9 mouse cellular contexts compared by ENCODE assay signal in genomic region chr2:12328355-12329067, GRCm38 (mm10). TPM values are rescaled to one million over a fixed set of nuclear protein-coding genes. Genes with fewer than 3 reads are reported as not detected.
DNase-seq lines count a peak whose midpoint lies in the region; ATAC-seq lines count a peak whose summit lies in the region.
"Had no signal": no experiment of that assay in that cellular context is flagged by ENCODE, and none has a peak within 500 bp of the region (broad histone marks: within the 10 kb centered on the region; RNA-seq: fewer than 3 reads in every experiment).

No protein-coding gene starts in this region.

- 55% methylated on average over 8 of the region's 8 CpGs for WGBS in liver, embryonic 11.5 days
- WGBS in forebrain, embryonic 10.5 days, result 21% methylated on average over 8 of the region's 8 CpGs
- WGBS in limb, embryonic 11.5 days, result 28% methylated on average over 8 of the region's 8 CpGs
- WGBS in neural tube, embryonic 13.5 days, result 3% methylated on average over 8 of the region's 8 CpGs

- H3K4me2 ChIP-seq in liver, embryonic 11.5 days, result peak overlapping the region; percentile 68; the same call in 1 of the 2 replicates
- peak overlapping the region; percentile 43; the same call in 1 of the 2 replicates for H3K4me2 ChIP-seq in limb, embryonic 11.5 days (ENCODE audit: low read depth, severe bottlenecking)
- peak overlapping the region; percentile 59 for H3K4me2 ChIP-seq in neural tube, embryonic 13.5 days

- ATAC-seq in liver, embryonic 11.5 days (replicated peaks; ENCODE audit: low FRiP score), result no peak
- peak; percentile 61; the same call in 1 of the 2 replicates for ATAC-seq in limb, embryonic 11.5 days (ENCODE audit: insufficient number of reproducible peaks, low FRiP score, low TSS enrichment, low read depth)
- ATAC-seq in neural tube, embryonic 13.5 days (ENCODE audit: low read depth), result peak; percentile 89
- no peak for ATAC-seq in megakaryocyte-erythroid progenitor cell, adult 5-6 weeks (replicated peaks; ENCODE audit: low FRiP score, low TSS enrichment, poor library complexity, severe bottlenecking)

- H3K9ac ChIP-seq in liver, embryonic 11.5 days (ENCODE audit: low read depth, low read length), result no peak overlapping the region
- peak overlapping the region; percentile 14; the same call in 1 of the 2 replicates for H3K9ac ChIP-seq in limb, embryonic 11.5 days (ENCODE audit: low read length)
- H3K9ac ChIP-seq in neural tube, embryonic 13.5 days, result peak overlapping the region; percentile 44; the same call in 1 of the 2 replicates

- DNase-seq in liver, embryonic 11.5 days (ENCODE audit: low spot score), result no peak
- no peak for DNase-seq in liver
- DNase-seq in forebrain, embryonic 10.5 days (ENCODE audit: extremely low spot score, low spot score), result peak; percentile 25
- peak; percentile 40 for DNase-seq in limb, embryonic 11.5 days (ENCODE audit: low spot score)
- no peak for DNase-seq in urinary bladder, postnatal 10 days (ENCODE audit: low spot score)
- DNase-seq in gastrocnemius, postnatal 4 days (ENCODE audit: low spot score in 2 of 2), result no peak
- DNase-seq: adrenal gland, postnatal 36 days had no signal

- no peaks in the 10 kb centered on the region for H3K27me3 ChIP-seq in liver, embryonic 11.5 days (replicated peaks; ENCODE audit: control insufficient read depth, insufficient read depth, low read length)
- H3K27me3 ChIP-seq in forebrain, embryonic 10.5 days (ENCODE audit: poor library complexity, severe bottlenecking), result no peaks in the 10 kb centered on the region
- H3K27me3 ChIP-seq in limb, embryonic 11.5 days (ENCODE audit: control insufficient read depth, insufficient read depth, low read length), result no peaks in the 10 kb centered on the region
- H3K27me3 ChIP-seq in neural tube, embryonic 13.5 days, result no peaks in the 10 kb centered on the region

- no peak overlapping the region for H3K4me3 ChIP-seq in liver, embryonic 11.5 days (ENCODE audit: low read depth, low read length)
- H3K4me3 ChIP-seq in forebrain, embryonic 10.5 days, result peak overlapping the region; percentile 44
- no peak overlapping the region for H3K4me3 ChIP-seq in limb, embryonic 11.5 days (ENCODE audit: low read depth, low read length)
- H3K4me3 ChIP-seq in neural tube, embryonic 13.5 days, result peak overlapping the region; percentile 33

- H3K36me3 ChIP-seq in liver, embryonic 11.5 days (ENCODE audit: control insufficient read depth, insufficient read depth, low read length), result no peaks in the 10 kb centered on the region
- H3K36me3 ChIP-seq in forebrain, embryonic 10.5 days (replicated peaks), result no peaks in the 10 kb centered on the region
- H3K36me3 ChIP-seq in limb, embryonic 11.5 days (ENCODE audit: control insufficient read depth, insufficient read depth, low read length), result no peaks in the 10 kb centered on the region
- H3K36me3 ChIP-seq in neural tube, embryonic 13.5 days, result no peaks in the 10 kb centered on the region

- H3K9me3 ChIP-seq in liver, embryonic 11.5 days (ENCODE audit: control insufficient read depth, low read length), result no peaks in the 10 kb centered on the region
- no peaks in the 10 kb centered on the region for H3K9me3 ChIP-seq in forebrain, embryonic 10.5 days
- no peaks in the 10 kb centered on the region for H3K9me3 ChIP-seq in limb, embryonic 11.5 days (ENCODE audit: control insufficient read depth, low read length)
- no peaks in the 10 kb centered on the region for H3K9me3 ChIP-seq in neural tube, embryonic 13.5 days

- no peak overlapping the region for H3K27ac ChIP-seq in liver, embryonic 11.5 days (ENCODE audit: low read depth, low read length)
- H3K27ac ChIP-seq in forebrain, embryonic 10.5 days, result peak overlapping the region; percentile 83
- peak overlapping the region; percentile 51; the same call in 1 of the 2 replicates for H3K27ac ChIP-seq in limb, embryonic 11.5 days (replicated peaks; ENCODE audit: low read depth, low read length)
- H3K27ac ChIP-seq in neural tube, embryonic 13.5 days (replicated peaks), result peak overlapping the region; percentile 74

- 0 out of 2 replicates have a peak, but pooled peaks cover 3% of the 10 kb centered on the region for H3K4me1 ChIP-seq in liver, embryonic 11.5 days (replicated peaks; ENCODE audit: control insufficient read depth, insufficient read depth, low read length)
- H3K4me1 ChIP-seq in forebrain, embryonic 10.5 days, result peaks cover 25% of the 10 kb centered on the region
- H3K4me1 ChIP-seq in limb, embryonic 11.5 days (ENCODE audit: control insufficient read depth, insufficient read depth, low read length), result peaks cover 12% of the 10 kb centered on the region
- H3K4me1 ChIP-seq in neural tube, embryonic 13.5 days (replicated peaks), result peaks cover 24% of the 10 kb centered on the region

RNA-seq across cellular contexts. Expression of gene Itga8, which starts 26.8 kb away (rescaled TPM):
- 8.1 and 8.9 TPM in 2 replicates for polyA plus RNA-seq in liver, embryonic 11.5 days (2014; fragmentation: Nextera tagmentation; extraction: Ambion mirVana)
- 8.2 and 8.6 TPM in 2 replicates for polyA plus RNA-seq in forebrain, embryonic 10.5 days (2016; fragmentation: Nextera tagmentation; extraction: Ambion mirVana)
- polyA plus RNA-seq in limb, embryonic 11.5 days (2014; fragmentation: Nextera tagmentation; extraction: Ambion mirVana), result 11.4 and 13.9 TPM in 2 replicates
- 3.4 TPM in 2 replicates for polyA plus RNA-seq in neural tube, embryonic 13.5 days (2015; fragmentation: Nextera tagmentation; extraction: Ambion mirVana)
- not detected in 2 replicates for total RNA-seq in megakaryocyte-erythroid progenitor cell, adult 5-6 weeks (2014; fragmentation: Nextera tagmentation)
- 0.76 TPM in 1 of 2 replicates, not detected in the other for total RNA-seq in megakaryocyte-erythroid progenitor cell, adult 5-6 weeks (2017)
- 10 to 100 TPM; 11.3 to 13.1 TPM for total RNA-seq in gastrocnemius, postnatal 4 days (2021)

Comparison
In these comparisons a context has a peak if more than half of its experiments do, and no peak if none do; other contexts are left out.
1. ATAC-seq: peak in limb, embryonic 11.5 days (single experiment) and neural tube, embryonic 13.5 days (single experiment); none in liver, embryonic 11.5 days (single experiment) and megakaryocyte-erythroid progenitor cell, adult 5-6 weeks (single experiment).
2. DNase-seq: peak in forebrain, embryonic 10.5 days (single experiment) and limb, embryonic 11.5 days (single experiment); none in liver, embryonic 11.5 days (single experiment), liver (single experiment), urinary bladder, postnatal 10 days (single experiment) and gastrocnemius, postnatal 4 days (0 of 2).
3. H3K4me3 ChIP-seq: peak in forebrain, embryonic 10.5 days (single experiment) and neural tube, embryonic 13.5 days (single experiment); none in liver, embryonic 11.5 days (single experiment) and limb, embryonic 11.5 days (single experiment).
4. Peak in every context shown above with its lines, with median percentiles within 50 percentile points of each other: H3K4me2 ChIP-seq.